Mouse (Mus musculus) midbrain, embryonic 11.5 days (tissue): ENCODE measurements around the gene Gm8906. TPM values are rescaled to one million over a fixed set of nuclear protein-coding genes. Genes with fewer than 3 reads are reported as not detected.
"Not testable (repeated sequence)": the region's sequence is repeated elsewhere in the genome, so short reads cannot be mapped to it uniquely, and the experiment has no call there.

Source experiments
- ATAC-seq: fragments of 200-750 bp; cut with Nextera tagmentation; 2 replicates; pipeline ENCODE4 v1.8.0; 2017; ENCODE audit warnings: moderate TSS enrichment, moderate library complexity; ENCODE audit not compliant: low FRiP score
- DNase-seq: peaks from one replicate; pipeline ENCODE4 v3.0.0; 2015; ENCODE audit warnings: low spot score; ENCODE audit errors: missing footprints
- H3K27ac ChIP-seq: fragments of 300-500 bp; sonication (generic); 2 replicates; pipeline ENCODE4 v1.5.1; 2014; ENCODE audit warnings: low read depth, low read length
- H3K27me3 ChIP-seq: fragments of 300-500 bp; sonication (generic); 2 replicates; pipeline ENCODE4 v1.6.1; 2014; ENCODE audit warnings: mild to moderate bottlenecking, low read length, moderate library complexity, mixed read lengths; ENCODE audit not compliant: control insufficient read depth, insufficient read depth
- H3K36me3 ChIP-seq: fragments of 300-500 bp; sonication (generic); 2 replicates; pipeline ENCODE4 v1.6.1; 2014; ENCODE audit warnings: mild to moderate bottlenecking, low read length, moderate library complexity, mixed read lengths; ENCODE audit not compliant: control insufficient read depth, insufficient read depth
- H3K4me1 ChIP-seq: fragments of 300-500 bp; sonication (generic); 2 replicates; pipeline ENCODE4 v1.6.1; 2014; ENCODE audit warnings: low read length; ENCODE audit not compliant: control insufficient read depth, insufficient read depth
- H3K4me2 ChIP-seq: fragments of 300-500 bp; sonication (generic); 2 replicates; pipeline ENCODE4 v1.6.1; 2014; ENCODE audit warnings: mild to moderate bottlenecking, moderate library complexity
- H3K4me3 ChIP-seq: fragments of 300-500 bp; sonication (generic); 2 replicates; pipeline ENCODE4 v1.5.1; 2014; ENCODE audit warnings: low read depth, low read length
- H3K9ac ChIP-seq: fragments of 300-500 bp; sonication (generic); 2 replicates; pipeline ENCODE4 v1.6.1; 2014; ENCODE audit warnings: low read length
- H3K9me3 ChIP-seq: fragments of 300-500 bp; sonication (generic); 2 replicates; pipeline ENCODE4 v1.6.1; 2016; ENCODE audit warnings: low read length; ENCODE audit not compliant: control insufficient read depth
- WGBS: fragments of 180-500 bp; shearing (Covaris S2); extraction: QIAGEN DNeasy Blood & Tissue Kit; methylation state at CpG from one replicate; pipeline ENCODE4 v1.1.7; 2014; 5-methylcytosine and 5-hydroxymethylcytosine counted together
- polyA plus RNA-seq: library from polyadenylated mRNA; unstranded; fragments of >200 nt; fragmentation: Nextera tagmentation; extraction: Ambion mirVana; gene quantifications from 2 replicates; pipeline ENCODE4 v1.2.1, GENCODE M21; 2014

Gene Gm8906
- polyA plus RNA-seq: not detected in 2 replicates

DNA sequence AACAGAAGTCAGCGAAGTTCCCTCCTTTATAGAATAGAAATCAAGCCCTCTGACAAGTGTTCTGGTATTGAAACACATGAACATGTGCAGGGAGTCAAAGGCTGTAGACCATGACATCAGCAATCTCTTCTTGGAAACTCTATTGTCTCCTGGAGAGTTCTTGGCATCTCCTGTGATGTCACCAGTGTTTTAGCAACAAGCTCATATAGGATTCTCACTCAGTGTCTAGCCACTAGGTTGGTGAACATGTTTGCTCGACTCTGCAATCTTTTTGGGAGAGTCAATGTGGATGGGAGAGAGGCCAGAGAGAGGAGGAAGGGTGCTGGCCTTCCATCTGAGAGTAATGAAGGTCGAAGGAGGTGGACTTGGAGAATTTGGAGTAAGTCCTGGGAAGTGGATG lies at the start of gene Gm8906:
Gene Gm8906, plus strand, starts transcription at position 301 of the 400 bp plus-strand sequence.
- not testable (repeated sequence) for H3K4me3 ChIP-seq, DNase-seq, ATAC-seq, H3K4me2 ChIP-seq, H3K4me1 ChIP-seq, H3K9ac ChIP-seq, H3K9me3 ChIP-seq, H3K36me3 ChIP-seq, H3K27me3 ChIP-seq, H3K27ac ChIP-seq
- 43% methylated on average over 2 of the region's 3 CpGs for WGBS

Other genes starting within 250 kb of the Gm8906 start
- not detected in 2 replicates for gene Gm8890, start 246.7 kb upstream of the Gm8906 start, polyA plus RNA-seq
- gene Speer1, start 161.2 kb upstream of the Gm8906 start, polyA plus RNA-seq: not detected in 2 replicates
- gene Gm8897, start 86.3 kb upstream of the Gm8906 start, polyA plus RNA-seq: not detected in 2 replicates
- not detected in 2 replicates for gene Gm6460, start 92.2 kb downstream of the Gm8906 start, polyA plus RNA-seq
- not detected in 2 replicates for gene Gm8922, start 179.3 kb downstream of the Gm8906 start, polyA plus RNA-seq